Mouse (Mus musculus) intestine, embryonic 14.5 days (tissue): ENCODE measurements at regions not wholly inside any gene's neighbourhood (a gene's known extent, or its start where the extent isn't known, plus 50 kb on each side); places are given as distances from the start of the nearest gene placed in this dataset.

Source experiments
- ATAC-seq: fragments of 200-750 bp; cut with Nextera tagmentation; replicated peaks from 2 replicates; pipeline ENCODE4 v1.8.0; 2017; ENCODE audit warnings: low read depth, moderate number of reproducible peaks, moderate TSS enrichment, moderate library complexity; ENCODE audit not compliant: low FRiP score, low TSS enrichment
- DNase-seq: peaks from one replicate; pipeline ENCODE4 v3.0.0-alpha.2; 2018; ENCODE audit warnings: low spot score
- H3K27ac ChIP-seq: fragments of 300-500 bp; sonication (generic); 2 replicates; pipeline ENCODE4 v1.5.1; 2014; ENCODE audit warnings: low read depth, mild to moderate bottlenecking, control low read depth
- H3K27me3 ChIP-seq: fragments of 300-500 bp; sonication (generic); replicated peaks from 2 replicates; pipeline ENCODE4 v1.6.1; 2014; ENCODE audit warnings: low read length, control low read depth; ENCODE audit not compliant: control insufficient read depth, insufficient read depth
- H3K36me3 ChIP-seq: fragments of 300-500 bp; sonication (generic); 2 replicates; pipeline ENCODE4 v1.6.1; 2014; ENCODE audit warnings: low read length, control low read depth; ENCODE audit not compliant: control insufficient read depth, insufficient read depth
- H3K4me1 ChIP-seq: fragments of 300-500 bp; sonication (generic); replicated peaks from 2 replicates; pipeline ENCODE4 v1.6.1; 2014; ENCODE audit warnings: low read length, control low read depth, mixed read lengths; ENCODE audit not compliant: control insufficient read depth, insufficient read depth
- H3K4me2 ChIP-seq: fragments of 300-500 bp; sonication (generic); 2 replicates; pipeline ENCODE4 v1.6.1; 2014; ENCODE audit warnings: low read length
- H3K4me3 ChIP-seq: fragments of 300-500 bp; sonication (generic); 2 replicates; pipeline ENCODE4 v1.5.1; 2014; ENCODE audit warnings: low read depth, low read length, control low read depth, mixed read lengths
- H3K9ac ChIP-seq: fragments of 300-500 bp; sonication (generic); 2 replicates; pipeline ENCODE4 v1.6.1; 2014; ENCODE audit warnings: mild to moderate bottlenecking, low read length
- H3K9me3 ChIP-seq: fragments of 300-500 bp; sonication (generic); 2 replicates; pipeline ENCODE4 v1.6.1; 2016; ENCODE audit warnings: low read length, control low read depth; ENCODE audit not compliant: control insufficient read depth
- WGBS: fragments of 180-500 bp; shearing (Covaris S2); extraction: QIAGEN DNeasy Blood & Tissue Kit; methylation state at CpG from one replicate; pipeline ENCODE4 v1.1.7; 2014; 5-methylcytosine and 5-hydroxymethylcytosine counted together

GRCm38 (mm10) chr5:133550657-133551056, 548.9 kb upstream of the Castor2 start:
- Histone ChIP-seq H3K4me1 (no peaks in the 10 kb centered on the region), H3K27ac (no peak overlapping the region), H3K9me3 (no peaks in the 10 kb centered on the region), H3K36me3 (no peaks in the 10 kb centered on the region), H3K4me3 (no peak overlapping the region), H3K4me2 (no peak overlapping the region), H3K27me3 (no peaks in the 10 kb centered on the region), H3K9ac (no peak overlapping the region)
- WGBS = 79% methylated on average over 7 of the region's 7 CpGs
- DNase-seq (no peak), ATAC-seq (no peak)

- no peak overlapping the region for H3K4me3 ChIP-seq
Observed at GRCm38 (mm10) chr5:133542217-133542616, 557.3 kb upstream of the Castor2 start.

GRCm38 (mm10) chr5:133532678-133533077, 566.8 kb upstream of the Castor2 start:
- Histone ChIP-seq H3K27me3 (no peaks in the 10 kb centered on the region), H3K27ac (no peak overlapping the region), H3K4me1 (no peaks in the 10 kb centered on the region), H3K9me3 (no peaks in the 10 kb centered on the region), H3K36me3 (no peaks in the 10 kb centered on the region), H3K4me3 (no peak overlapping the region), H3K4me2 (no peak overlapping the region), H3K9ac (no peak overlapping the region)
- ATAC-seq (no peak), DNase-seq (no peak)

More at GRCm38 (mm10) chr5:133542217-133542616, 557.3 kb upstream of the Castor2 start:
- Histone ChIP-seq H3K4me2 (no peak overlapping the region), H3K36me3 (no peaks in the 10 kb centered on the region), H3K4me1 (no peaks in the 10 kb centered on the region), H3K9me3 (no peaks in the 10 kb centered on the region), H3K27me3 (no peaks in the 10 kb centered on the region), H3K9ac (no peak overlapping the region), H3K27ac (no peak overlapping the region)
- DNase-seq (no peak), ATAC-seq (no peak)

- Histone ChIP-seq H3K4me1 (no peaks in the 10 kb centered on the region), H3K4me2 (no peak overlapping the region), H3K36me3 (no peaks in the 10 kb centered on the region), H3K27me3 (no peaks in the 10 kb centered on the region), H3K9ac (no peak overlapping the region), H3K9me3 (no peaks in the 10 kb centered on the region), H3K4me3 (no peak overlapping the region), H3K27ac (no peak overlapping the region)
- ATAC-seq (no peak), DNase-seq (no peak)
- 72% methylated on average over 2 of the region's 2 CpGs for WGBS
Observed at GRCm38 (mm10) chr5:133505661-133506060, 593.9 kb upstream of the Castor2 start.

GRCm38 (mm10) chr5:133487806-133488290, 611.7 kb upstream of the Castor2 start:
- H3K27me3 ChIP-seq = no peaks in the 10 kb centered on the region
- DNase-seq (peak; percentile 58), ATAC-seq (no peak)
- no peak overlapping the region for H3K4me2 ChIP-seq
- H3K9ac ChIP-seq = no peak overlapping the region
- H3K4me3 ChIP-seq = no peak overlapping the region
- H3K4me1 ChIP-seq = 0 out of 2 replicates have a peak, but pooled peaks cover 4% of the 10 kb centered on the region
- H3K9me3 ChIP-seq = no peaks in the 10 kb centered on the region
- 36% methylated on average over 5 of the region's 5 CpGs for WGBS
- H3K27ac ChIP-seq = no peak overlapping the region
- H3K36me3 ChIP-seq = no peaks in the 10 kb centered on the region

GRCm38 (mm10) chr5:133482291-133483086, 617.0 kb upstream of the Castor2 start:
- H3K36me3 ChIP-seq = no peaks in the 10 kb centered on the region
- H3K4me3 ChIP-seq = no peak overlapping the region
- no peak overlapping the region for H3K4me2 ChIP-seq
- DNase-seq = no peak
- no peak for ATAC-seq
- H3K9ac ChIP-seq = no peak overlapping the region
- no peaks in the 10 kb centered on the region for H3K27me3 ChIP-seq
- no peak overlapping the region for H3K27ac ChIP-seq
- 66% methylated on average over 14 of the region's 14 CpGs for WGBS
- no peaks in the 10 kb centered on the region for H3K4me1 ChIP-seq
- no peaks in the 10 kb centered on the region for H3K9me3 ChIP-seq

- DNase-seq = no peak
- ATAC-seq = no peak
- Histone ChIP-seq H3K4me3 (no peak overlapping the region), H3K27me3 (no peaks in the 10 kb centered on the region), H3K36me3 (no peaks in the 10 kb centered on the region), H3K4me1 (no peaks in the 10 kb centered on the region), H3K4me2 (no peak overlapping the region), H3K27ac (no peak overlapping the region), H3K9ac (no peak overlapping the region), H3K9me3 (no peaks in the 10 kb centered on the region)
- 85% methylated on average over 6 of the region's 6 CpGs for WGBS
Observed at GRCm38 (mm10) chr5:133479205-133479604, 620.3 kb upstream of the Castor2 start.

- no peak overlapping the region for H3K4me3 ChIP-seq
- DNase-seq = no peak
- 67% methylated on average over 7 of the region's 7 CpGs for WGBS
- H3K27ac ChIP-seq = no peak overlapping the region
- no peaks in the 10 kb centered on the region for H3K27me3 ChIP-seq
- no peak overlapping the region for H3K9ac ChIP-seq
- no peak for ATAC-seq
- no peaks in the 10 kb centered on the region for H3K36me3 ChIP-seq
- H3K9me3 ChIP-seq = no peaks in the 10 kb centered on the region
- H3K4me1 ChIP-seq = no peaks in the 10 kb centered on the region
- H3K4me2 ChIP-seq = no peak overlapping the region
Observed at GRCm38 (mm10) chr5:133453349-133454049, 646.0 kb upstream of the Castor2 start.
